Mouse (Mus musculus) brain, embryonic 14.5 days (tissue): Measurements from ENCODE around the gene Rgs12. TPM values are rescaled to one million over a fixed set of nuclear protein-coding genes. Genes with fewer than 3 reads are reported as not detected.

Experiments used
- DNase-seq: peaks from one replicate; pipeline ENCODE4 v3.0.0-alpha.2; 2011; ENCODE audit warnings: low read depth
- CTCF ChIP-seq: fragments of 200-500 bp; IDR thresholded peaks from 2 replicates; pipeline ENCODE4 v1.5.1; 2012; ENCODE audit warnings: inconsistent platforms, mild to moderate bottlenecking, moderate library complexity, borderline replicate concordance; ENCODE audit not compliant: insufficient read depth, insufficient read length; ENCODE audit errors: extremely low read depth
- POLR2A ChIP-seq: fragments of 200-500 bp; IDR thresholded peaks from 2 replicates; pipeline ENCODE4 v1.6.1; 2012; ENCODE audit warnings: mild to moderate bottlenecking, inconsistent platforms, borderline replicate concordance; ENCODE audit not compliant: poor library complexity, insufficient read depth, insufficient read length, severe bottlenecking; ENCODE audit errors: extremely low read depth
- polyA plus RNA-seq: library from polyadenylated mRNA; depleted of rRNA; stranded (reverse); fragments of >200 nt; gene quantifications from 2 replicates; pipeline ENCODE4 v1.2.3, GENCODE M21; 2012

Gene Rgs12
- polyA plus RNA-seq, 1 experiment: 60.9 TPM

DNA sequence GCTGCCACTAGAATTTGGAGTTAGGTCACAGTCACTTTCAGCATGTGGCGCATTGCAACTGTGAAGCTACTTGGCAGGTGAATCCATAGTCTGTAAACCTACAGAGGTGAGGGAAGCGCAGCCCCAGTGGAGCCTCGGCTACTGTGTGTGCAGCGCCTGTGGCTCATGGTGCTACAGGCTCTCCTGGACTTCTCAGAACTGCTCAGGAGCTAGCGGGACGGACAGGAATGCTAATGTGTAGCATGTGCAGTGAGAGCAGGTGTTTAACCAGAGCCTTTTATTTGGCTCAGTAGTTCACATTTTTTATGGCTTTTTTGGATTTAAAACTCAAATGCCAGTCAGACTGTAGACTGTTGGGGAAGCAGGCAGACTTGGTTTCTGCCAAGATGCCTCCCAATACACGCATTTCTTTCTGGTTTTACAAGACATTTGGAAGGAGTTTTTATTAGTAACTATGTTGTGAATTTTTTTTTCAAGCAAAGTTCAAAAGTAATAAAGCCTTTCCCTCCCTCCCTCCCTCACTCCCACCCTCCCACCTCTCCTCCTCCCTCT, 54.4 kb downstream of the Rgs12 start:
- DNase-seq: peak; percentile 44

DNA sequence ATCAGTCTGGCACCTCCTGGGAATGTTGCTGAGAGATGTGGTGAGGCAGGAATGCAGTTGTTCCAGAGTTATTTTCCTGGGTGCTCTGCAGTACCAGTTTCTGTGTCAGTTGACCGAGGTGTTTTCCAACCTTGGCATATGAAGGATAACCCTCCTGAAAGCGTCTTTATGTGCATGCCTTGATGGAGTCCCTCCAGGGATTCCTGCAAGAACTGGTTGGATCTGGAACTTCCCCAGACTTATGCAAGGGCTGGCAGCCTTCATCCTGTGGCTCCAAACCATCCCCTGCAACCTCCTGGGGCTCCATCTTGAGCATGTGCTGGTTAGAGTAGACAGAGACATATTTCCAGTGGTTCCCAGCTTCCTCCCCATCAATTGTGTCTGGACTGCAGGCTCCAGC, 55.5 kb downstream of the Rgs12 start:
- TF ChIP-seq POLR2A: no peak
- TF ChIP-seq CTCF: no peak
- DNase-seq: no peak

More for the DNA sequence above, 54.4 kb downstream of the Rgs12 start:
- TF ChIP-seq POLR2A (no peak), CTCF (no peak)

DNA sequence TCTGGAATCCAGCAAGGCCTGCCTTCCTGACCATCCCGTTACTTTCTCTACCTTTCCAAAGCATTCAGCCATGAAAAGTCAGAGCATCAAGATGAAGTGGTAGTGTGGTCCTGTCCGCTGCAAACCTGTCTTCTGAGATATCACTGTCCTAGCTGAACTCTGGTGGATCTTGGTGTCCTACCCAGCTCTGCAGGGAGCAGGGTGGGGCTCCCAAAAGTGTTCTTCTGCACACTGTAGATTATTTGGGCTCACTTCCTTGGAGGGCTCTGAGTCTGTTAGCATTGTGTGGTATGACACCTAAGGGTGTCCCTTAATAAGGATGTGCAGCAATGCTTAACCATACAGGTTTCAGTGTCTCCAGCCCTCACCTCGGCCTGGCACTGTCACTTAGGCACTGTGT, 56.4 kb downstream of the Rgs12 start:
- TF ChIP-seq POLR2A (no peak), CTCF (no peak)
- DNase-seq: no peak

DNA sequence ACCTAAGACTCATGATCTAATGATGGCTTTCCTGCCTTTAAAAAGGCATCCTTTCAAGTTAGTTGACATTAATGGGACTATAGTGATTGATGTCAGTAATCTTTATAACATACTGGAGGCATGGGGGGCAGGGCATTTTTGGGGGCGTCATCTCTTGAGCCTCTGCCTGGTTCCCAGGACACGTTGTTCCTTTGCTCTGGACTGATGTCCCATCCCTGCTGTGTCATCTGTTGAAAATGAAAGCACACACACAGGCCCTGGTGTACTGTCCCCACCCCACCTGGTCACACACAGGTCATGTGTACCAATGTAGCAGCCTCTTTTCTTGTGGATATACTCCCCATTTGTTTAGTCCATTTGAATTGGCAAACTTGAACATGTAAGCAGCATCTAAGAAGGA, 57.4 kb downstream of the Rgs12 start:
- TF ChIP-seq CTCF: no peak
- TF ChIP-seq POLR2A: no peak
- DNase-seq: no peak

DNA sequence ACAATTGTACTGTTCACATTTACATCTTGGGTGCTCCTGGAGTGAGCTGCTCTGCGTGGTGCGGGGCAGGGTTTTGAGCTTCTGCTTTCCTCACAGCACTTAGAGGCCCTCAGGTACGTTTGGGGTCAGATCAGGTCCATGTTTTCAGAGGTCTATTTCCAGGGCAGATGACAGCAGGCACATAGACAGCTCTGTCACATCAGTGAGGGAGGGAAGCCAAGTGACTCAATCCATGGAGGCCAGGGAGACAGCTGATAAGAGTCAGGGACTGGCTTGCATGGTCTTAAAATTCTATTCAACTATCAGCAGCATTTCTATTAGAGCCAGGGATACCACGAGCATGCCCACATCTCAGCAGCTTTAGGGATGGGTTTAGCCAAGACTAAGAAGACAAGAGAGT, 59.9 kb downstream of the Rgs12 start:
- TF ChIP-seq POLR2A (no peak), CTCF (no peak)
- DNase-seq: no peak

DNA sequence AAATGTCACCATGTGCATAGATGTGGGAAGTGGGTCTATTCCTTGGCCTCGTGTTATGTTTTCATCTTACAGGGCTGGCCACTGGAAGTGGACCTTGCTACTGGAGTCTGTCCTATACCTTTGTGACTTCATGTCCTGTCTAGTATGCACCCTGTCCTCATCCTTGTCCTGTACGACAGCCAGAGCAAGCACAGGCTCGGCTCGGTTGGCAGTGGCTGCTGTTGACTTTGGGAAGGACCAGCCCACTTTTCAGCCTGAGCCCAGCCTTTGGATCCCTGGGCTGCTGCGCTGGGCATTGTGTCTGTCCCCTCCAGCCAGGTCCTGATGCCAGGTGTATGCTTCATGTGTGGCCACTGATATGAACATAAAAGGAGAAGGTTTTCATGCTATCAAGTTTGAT, 61.4 kb downstream of the Rgs12 start:
- no peak for TF ChIP-seq POLR2A
- no peak for DNase-seq

DNA sequence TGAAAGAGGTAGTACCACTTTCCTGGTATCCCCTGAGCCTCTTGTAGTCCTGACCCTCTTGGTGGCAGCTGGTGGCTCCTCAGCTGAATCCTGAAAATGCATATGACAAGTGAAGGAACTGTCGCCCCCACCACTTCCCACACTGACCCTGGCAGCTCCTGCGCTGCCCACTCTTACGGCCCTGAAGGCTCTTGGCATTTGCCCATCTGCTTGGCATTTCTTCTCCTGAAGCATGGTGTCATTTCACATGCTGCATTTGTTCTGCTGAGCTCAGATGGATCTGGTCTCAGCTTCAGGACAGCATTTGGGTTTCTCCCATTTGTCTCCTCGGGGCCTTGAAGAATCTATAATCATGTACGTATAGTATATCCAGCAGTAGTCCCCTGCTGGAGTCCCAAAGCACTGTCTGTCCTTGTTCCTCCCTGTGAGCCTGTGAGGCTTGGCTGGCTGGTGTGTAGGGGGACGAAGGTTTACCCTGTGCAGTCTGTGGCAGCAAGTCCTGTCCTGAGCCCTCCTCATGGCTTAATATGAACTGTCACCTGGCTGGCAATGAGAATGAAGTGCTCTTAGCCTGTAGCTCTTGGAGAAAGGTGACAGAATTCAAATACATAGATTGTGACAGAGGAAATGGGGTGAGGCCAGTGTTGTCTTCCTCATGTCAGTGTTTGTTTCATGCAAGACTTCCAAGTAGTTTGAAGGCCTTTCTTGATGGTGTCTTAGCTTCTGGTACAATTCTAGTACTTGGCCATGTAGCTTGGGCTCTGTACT, 62.1 kb downstream of the Rgs12 start:
- DNase-seq: no peak
- TF ChIP-seq POLR2A: no peak
- no peak for TF ChIP-seq CTCF

DNA sequence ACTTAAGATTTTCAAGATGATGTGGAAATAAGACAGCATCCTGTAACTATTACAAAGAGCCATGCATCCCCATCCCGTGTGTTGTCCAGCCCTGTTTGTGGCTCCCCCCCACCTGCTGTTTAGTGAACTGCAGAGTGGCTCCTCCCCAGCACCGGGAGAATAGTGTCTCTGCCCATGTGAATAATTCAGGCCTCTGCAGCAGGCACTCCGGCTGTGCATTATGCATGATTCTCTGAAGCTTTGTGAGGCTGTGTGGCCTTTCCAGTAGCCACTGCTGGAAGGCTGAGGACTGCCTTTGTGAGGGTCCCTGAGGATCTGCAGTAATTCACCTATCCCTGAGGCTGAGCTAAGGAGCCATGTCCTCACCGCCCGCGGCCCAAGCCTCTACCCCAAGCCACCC, 64.8 kb downstream of the Rgs12 start:
- TF ChIP-seq POLR2A (no peak), CTCF (no peak)
- peak; percentile 66 for DNase-seq

DNA sequence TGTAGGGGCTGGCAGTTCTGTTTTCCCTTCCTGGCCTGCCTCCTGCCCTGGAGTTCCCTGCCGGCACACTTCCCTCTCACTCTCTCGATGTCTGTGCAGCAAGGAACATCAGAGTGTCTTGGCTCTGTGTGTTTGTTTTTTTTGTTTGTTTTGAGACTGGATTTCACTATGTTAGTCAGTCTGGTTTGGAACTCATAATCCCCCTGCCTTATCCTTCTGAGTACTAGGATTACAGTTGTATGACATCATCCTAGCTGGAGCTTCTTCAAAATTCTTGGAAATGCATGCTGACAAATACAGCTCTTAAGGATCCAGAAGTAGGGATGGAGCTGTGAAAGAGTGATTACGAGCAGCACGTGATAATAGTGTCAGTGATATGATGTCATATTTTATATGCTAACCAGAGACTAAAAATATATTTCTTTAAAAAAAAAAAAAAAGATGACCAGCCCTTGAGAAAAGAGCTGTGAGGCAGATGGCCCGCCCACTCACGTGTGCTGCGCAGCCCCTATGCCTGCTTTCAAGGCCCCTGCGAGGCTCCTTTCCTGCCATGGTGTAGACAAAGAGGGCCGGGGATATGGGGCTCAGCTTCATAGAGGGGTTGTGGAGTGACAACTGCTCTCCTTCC, 70.5 kb downstream of the Rgs12 start:
- DNase-seq: no peak
- TF ChIP-seq POLR2A (no peak), CTCF (no peak)

DNA sequence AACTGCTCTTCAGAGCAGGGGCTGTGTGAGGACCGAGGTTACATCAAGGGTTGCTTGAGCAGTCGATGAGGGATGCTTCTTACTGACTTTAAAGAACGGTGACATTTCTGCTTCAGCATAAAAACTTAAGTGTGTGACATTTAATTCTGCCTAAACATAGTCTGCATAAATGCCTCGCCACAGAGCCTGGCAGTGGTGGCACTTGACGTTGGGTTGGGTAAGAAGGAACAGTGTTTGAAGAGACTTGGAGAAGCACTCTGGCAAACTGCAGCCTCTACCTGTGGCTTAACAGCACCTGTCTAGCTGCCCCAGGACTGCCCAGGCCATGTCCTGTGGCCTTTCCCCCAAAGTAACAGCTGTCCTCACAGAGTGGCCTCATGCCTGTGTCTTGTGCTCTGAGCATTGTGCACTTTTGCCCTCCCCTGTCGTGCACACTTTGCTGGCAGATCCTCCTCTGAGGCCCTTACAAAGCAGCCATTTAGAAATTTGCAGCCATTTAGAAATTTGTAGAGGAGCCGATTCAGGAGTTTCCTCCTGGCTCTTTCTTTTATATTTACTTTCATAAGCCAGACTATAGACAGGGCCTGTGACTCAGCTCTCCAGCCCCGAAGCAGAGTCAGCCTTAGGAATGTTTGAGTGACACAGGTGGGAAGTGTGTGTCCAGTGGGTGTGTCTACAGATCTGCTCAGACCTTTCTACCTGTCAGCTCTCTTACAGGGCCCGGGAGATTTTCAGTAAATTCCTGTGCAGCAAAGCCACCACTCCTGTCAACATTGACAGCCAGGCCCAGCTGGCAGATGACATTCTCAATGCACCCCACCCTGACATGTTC, 71.4 kb downstream of the Rgs12 start:
- DNase-seq: no peak
- TF ChIP-seq POLR2A (no peak), CTCF (no peak)

DNA sequence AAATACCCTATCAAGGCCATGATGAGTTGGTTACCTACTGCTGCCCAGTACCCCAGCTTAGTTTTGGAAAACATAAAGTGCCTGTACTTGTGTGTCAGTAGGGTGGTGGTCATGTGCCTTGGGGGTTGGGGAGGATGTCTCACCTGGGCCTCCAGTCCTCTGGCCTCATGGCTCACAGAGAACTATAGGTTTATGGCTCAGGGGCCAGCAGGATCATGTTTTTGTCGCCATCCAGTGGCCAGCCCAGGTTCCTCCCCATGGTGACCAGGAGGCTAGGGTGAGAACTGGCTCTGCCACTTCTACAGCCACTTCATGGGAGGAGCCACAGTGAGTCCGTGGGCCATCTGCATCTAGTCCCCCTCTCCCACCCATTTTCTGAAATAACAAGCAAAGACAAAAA, 75.7 kb downstream of the Rgs12 start:
- peak; percentile 71 for TF ChIP-seq CTCF
- no peak for TF ChIP-seq POLR2A

More for the DNA sequence above, 75.7 kb downstream of the Rgs12 start:
- DNase-seq: peak; percentile 49
